Mouse (Mus musculus) right cerebral cortex, postnatal 14 days (tissue): Measurements from ENCODE around the gene 4931428L18Rik.
"Not testable (repeated sequence)": the region's sequence is repeated elsewhere in the genome, so short reads cannot be mapped to it uniquely, and the experiment has no call there.

Experiments
- DNase-seq: peaks from one replicate; pipeline ENCODE4 v3.0.0; 2022

4931428L18Rik gene

DNA sequence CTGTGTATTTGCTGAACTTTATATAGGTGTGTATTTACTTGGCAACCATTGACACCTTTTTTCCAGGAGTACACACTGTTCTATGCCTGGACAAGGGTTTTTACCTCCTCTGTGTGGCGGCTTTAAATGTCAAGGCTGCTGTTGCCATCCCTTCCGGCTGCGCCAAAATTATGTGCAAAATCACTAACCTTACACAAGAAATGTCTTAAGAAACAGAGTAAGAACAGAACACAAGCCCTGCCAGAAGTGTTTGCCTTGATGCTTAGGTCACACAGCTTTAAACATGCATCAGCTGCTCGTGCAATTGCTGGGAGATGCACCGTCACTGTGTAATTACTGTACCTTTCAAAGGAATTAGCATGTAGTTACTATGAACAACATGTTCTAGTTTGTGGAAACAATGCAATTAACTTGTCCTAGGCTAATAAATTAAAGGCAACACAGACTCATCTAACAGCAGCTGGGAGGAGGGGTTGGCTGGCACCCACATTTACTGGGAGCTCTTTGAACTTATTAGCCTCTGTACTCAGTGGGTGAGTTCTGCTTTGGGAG lies 171.0 kb downstream of the 4931428L18Rik start:
- DNase-seq, result no peak

DNA sequence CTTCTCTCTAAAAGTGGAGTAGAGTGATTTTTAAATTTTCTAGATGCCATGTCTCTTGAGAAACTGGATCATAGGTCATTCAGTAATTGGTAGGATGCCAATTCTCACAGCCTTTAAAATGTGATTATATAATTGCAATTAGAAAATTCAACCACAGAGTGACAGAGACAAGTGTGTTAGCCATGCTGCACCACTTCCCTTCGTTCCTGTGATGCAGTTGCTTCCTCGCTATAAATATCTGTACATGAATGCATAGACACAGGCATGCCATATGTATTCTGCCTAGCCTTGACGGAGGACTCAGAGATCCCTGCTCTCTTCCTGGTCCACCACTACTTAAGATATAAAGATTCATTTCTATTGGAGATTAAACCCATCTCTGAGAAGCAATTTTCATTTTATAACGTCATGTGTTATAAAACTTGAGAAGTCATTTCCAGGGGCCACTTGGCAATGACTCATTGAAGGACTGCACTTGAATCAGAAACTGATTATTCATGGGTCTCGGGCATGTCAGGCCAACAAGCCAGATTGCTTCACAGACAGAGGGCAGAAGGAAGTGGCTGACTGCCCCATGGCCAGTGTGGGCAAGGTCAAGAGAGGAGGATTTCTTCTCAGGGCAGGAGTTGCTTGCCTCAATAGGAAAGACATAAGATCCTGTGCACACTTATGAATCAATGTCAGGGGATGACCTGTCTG lies 172.4 kb downstream of the 4931428L18Rik start:
- DNase-seq, result no peak

DNA sequence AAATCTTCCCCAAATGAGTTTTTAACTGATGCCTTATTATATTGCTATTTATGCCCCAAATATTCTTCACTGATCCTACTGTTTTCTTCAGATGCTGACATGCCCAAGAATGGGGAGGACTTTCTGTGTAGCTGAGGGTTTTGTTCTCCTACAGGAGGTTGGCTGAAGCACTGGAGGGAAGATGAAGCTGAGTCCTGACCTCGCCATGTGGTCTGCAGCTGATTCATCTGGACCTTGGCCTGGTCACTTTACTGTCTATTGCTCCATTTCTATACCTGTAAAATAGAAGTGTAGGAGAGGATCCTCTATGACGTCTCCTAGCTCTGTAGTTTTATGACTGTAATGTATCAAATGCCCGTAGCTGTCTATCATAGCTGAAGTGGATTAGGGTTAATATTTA lies 179.3 kb downstream of the 4931428L18Rik start:
- no peak for DNase-seq

DNA sequence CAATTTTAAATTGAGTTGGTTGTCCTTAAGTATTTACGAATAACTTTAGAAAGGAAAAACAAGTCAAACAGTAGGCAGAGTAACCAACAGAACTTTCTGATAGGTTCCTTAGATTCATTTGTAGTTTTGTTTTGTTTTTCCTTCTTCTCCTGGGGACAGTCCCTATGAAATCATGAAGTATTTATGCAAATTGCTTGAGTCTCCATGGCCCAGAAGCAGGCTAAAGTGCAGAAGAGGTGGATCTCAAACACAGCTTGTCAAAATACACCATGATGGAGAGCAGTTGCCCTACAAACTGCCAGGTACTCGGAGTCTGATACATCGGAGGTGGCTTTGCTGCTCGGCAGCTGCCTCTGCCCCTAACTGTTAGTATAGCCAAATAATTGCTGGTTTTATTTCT lies 179.7 kb downstream of the 4931428L18Rik start:
- DNase-seq, result no peak

DNA sequence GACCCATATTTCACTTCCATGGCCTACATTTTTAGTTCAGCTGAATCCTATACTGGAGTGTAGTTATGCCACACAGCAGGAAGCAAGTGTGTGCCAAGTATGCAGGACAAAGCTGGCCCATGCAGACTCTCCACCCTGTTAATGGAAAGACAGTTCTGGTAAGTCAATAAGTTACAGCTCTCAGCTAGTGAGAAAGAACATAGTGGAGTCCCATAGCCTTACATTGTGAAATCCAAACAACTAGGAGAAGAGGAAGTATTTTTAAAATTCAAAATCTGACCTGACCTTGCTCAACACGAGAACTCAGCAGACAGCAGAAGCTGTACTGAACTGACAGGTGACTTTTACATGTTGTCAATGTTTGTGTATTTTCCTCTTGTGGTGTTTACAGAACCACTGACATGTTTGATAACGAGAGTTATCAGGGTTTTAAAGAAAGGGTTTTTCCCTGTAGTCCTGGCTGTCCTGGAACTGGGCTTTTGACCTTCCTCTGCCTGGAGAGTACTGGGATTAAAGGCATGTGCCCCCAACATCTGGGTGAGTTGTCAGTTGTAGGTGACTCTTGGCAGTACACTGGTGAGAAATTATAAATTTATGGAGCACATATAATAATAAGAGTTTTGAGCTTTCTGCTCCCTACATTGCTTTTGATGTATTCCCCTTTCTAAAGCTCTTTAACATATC lies 188.5 kb downstream of the 4931428L18Rik start:
- DNase-seq, result no peak

DNA sequence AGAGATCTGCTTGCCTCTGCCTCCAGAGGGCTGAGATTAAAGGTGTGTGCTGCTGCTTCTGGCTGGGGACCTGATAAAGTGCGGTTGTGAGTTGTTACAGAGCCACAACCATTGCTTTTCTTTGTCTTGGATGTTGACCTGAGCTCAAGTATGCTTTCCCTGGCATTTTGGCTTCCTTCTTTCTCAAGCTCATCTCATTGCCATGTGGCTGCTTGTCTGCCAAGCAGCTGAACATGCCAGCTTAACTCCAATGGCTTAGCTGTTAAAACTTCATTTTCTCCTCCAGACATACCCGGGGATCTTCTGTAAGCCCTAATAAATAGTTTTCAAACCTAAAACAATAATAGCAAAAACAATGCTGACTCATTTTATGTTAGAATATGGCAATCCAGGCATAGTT lies 190.1 kb downstream of the 4931428L18Rik start:
- no peak for DNase-seq

DNA sequence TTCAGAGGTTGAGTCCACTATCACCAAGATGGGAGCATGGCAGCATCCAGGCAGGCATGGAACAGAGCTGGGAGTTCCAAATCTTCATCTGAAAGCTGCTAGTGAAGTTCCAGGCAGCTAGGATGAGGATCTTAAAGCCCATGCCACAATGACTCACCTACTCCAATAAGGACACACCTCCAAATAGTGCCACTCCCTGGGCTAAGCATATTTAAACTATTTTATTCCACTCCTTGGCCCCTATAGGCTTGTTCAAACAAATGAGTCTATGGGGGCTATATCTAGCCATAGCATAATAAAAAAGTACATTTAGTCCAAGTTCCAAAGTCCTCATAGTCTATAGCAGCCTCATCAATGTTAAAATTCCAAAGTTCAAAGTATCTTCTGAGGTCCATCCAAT lies 199.3 kb downstream of the 4931428L18Rik start:
- no peak for DNase-seq

DNA sequence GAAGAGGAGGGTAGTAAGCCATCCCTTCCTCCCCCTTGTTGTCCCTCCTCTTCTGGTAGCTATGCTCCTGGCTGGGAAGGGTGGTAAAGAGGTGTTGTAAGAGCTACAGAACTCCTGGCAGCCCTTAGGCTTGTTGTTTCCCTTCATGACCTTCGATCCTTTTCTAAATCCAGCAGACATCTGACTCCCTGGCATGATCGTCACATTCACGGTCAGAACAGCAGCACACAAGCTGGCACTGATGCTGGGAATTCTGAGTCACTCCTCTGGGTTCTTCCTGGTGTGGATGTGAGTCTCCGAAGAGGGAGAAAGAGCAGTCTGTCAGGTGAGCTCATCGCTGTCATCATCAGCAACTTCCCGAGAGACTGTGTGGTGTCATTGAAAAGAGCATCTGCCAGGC lies 203.2 kb downstream of the 4931428L18Rik start:
- no peak for DNase-seq

GRCm38 (mm10) chr1:31017377-31017776 lies 205.1 kb downstream of the 4931428L18Rik start:
- no peak for DNase-seq

GRCm38 (mm10) chr1:31016068-31016467 lies 206.4 kb downstream of the 4931428L18Rik start:
- DNase-seq, result no peak

- no peak for DNase-seq
Observed at GRCm38 (mm10) chr1:31015261-31015660, 207.2 kb downstream of the 4931428L18Rik start.

GRCm38 (mm10) chr1:30977868-30978267 lies 244.6 kb downstream of the 4931428L18Rik start, which contains the start of gene AC153137.1:
AC153137.1 (minus strand) TSS chr1:30977968.
- not testable (repeated sequence) for DNase-seq

GRCm38 (mm10) chr1:30977239-30977638 lies 245.2 kb downstream of the 4931428L18Rik start:
- DNase-seq, result peak; percentile 7

GRCm38 (mm10) chr1:30951795-30952194 lies 270.7 kb downstream of the 4931428L18Rik start:
- no peak for DNase-seq

DNA sequence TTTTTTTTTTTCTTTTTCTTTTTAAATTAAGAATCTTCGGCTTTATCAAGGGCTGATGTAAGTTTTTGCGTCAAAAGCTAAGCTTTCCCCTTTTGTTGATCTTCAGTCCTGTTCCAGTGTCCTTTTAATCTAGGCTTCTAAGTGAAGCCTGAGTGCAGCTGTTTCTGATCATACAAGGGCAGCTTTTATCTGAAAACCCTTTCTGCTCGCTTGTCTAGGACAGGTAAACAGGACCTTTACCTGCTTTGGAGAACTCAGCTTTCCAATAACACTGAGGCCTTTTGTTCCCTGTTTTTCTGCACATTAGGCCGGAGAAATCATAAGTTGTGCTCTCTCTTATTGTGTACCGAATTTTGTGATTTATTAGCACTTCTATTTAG lies 272.0 kb downstream of the 4931428L18Rik start:
- no peak for DNase-seq

- DNase-seq, result peak; percentile 97
Observed at GRCm38 (mm10) chr1:30949710-30950455, 272.6 kb downstream of the 4931428L18Rik start.

- DNase-seq, result peak; percentile 50
Observed at GRCm38 (mm10) chr1:30948950-30949639, 273.4 kb downstream of the 4931428L18Rik start.

DNA sequence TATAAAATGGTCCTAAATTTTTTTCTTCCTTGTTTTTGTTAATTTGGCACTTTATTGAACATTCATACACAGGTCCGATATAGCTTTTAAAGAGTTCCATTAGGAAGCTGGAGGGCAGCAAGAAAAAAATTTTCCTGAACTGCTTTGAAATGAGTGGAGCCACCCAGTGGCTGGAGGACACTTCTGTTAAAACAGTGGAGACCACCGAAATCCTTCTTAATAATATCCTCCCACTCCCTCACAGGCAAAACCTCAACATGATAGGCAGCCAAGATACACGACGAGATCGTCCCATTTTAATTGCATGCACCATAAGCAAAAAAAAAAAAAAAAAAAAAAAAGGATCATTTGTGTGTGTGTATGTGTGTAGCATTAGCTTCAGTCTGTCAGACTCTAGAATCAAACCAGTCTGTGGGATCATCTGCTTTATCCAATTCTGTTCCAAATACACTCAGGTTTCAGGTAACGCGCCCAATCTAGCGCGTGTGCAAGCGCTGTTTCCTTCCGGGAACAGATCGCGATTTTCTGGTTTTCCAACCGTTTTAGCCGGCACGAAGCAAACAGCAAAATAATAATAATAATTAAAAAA lies 274.0 kb downstream of the 4931428L18Rik start:
- peak; percentile 18 for DNase-seq
